Mouse (Mus musculus) layer of hippocampus, postnatal 14 days (tissue): Measurements from ENCODE around the gene Chrne. TPM values are rescaled to one million over a fixed set of nuclear protein-coding genes. Genes with fewer than 3 reads are reported as not detected.

Experiments
- DNase-seq, 2 experiments: peaks; one replicate each; pipeline ENCODE4 v3.0.0; 2021 to 2022; ENCODE audit warnings: low spot score in 2 of 2, mixed read lengths in 1 of 2
- long read RNA-seq, 2 experiments: library from polyadenylated mRNA; stranded (forward); transcript quantifications; one replicate each; pipeline ENCODE4 v2.0.0; 2021
- total RNA-seq, 2 experiments: library from RNA; stranded (reverse); gene quantifications; 2 replicates each; pipeline ENCODE4 v1.2.3; 2021

Chrne gene
- under 1 TPM; 0.32 to 0.57 TPM for total RNA-seq
- long read RNA-seq, experiment 1: 0 reads
- long read RNA-seq, experiment 2: 0 reads

DNA sequence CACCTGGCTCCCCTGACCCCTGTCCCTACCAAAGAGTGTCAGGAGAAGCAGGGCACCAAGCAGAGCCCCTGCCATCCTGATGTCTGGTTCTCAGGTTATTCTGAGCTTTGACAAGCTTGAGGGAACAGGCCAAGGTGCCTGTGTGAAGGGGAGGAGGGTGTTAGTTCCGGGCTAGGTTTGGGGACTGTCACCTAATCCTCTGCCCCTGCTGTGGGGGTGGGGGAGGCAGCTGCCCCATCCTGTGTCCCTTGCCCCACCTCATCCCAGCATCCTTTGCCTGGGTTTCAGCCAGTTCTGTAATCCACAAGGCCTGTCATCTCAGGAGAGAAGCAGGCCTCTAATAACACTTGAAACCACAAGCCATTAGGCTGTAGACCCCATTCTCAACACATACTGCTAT is at the start of gene Chrne:
Gene Chrne, minus strand, starts transcription at position 116 of the 400 bp plus-strand sequence.
- no peak for DNase-seq

DNA sequence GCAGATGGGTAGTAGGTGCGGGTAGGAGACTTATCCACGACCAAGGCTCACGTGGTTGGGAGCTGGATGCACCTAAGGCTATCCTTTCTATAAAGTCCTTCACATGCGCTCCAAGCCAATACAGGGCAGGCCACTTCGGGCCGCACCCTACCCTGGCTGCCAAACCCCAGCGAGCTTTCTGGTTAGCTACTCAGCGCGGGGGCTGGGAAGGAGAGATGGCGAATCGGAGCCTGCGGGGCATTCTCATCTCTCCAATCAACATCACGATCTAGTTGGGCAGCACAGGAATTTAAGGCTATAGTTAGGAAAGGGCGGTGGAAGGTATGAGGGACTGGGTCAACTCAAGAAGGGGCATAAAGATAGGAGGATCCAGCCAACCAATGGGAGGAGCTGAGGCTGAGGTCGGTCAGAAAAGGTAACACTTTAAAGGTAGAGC is 49.3 kb upstream of the Chrne start:
- DNase-seq: peak in 1 of 2 experiments; percentile 81

GRCm38 (mm10) chr11:70667271-70668150 is 48.5 kb upstream of the Chrne start:
- DNase-seq: no peak

DNA sequence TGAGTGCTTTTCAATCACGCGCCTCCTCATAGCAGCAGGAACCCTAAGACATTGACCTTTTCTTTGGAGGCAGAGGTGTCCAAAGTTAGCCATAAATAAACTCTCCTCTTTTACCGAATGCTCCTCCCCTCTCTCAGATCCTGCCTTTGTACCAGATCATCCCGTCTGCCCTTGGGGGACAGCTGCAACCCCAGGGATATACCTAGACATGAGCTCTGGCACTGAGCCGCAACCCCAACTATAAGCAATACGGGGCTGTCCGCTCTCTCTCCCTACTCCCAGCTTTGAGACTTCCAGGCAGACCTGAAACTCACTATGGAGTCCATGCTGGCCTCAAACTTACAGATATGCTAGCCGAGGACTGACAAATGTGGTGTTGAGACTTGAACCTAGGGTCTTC is 47.7 kb upstream of the Chrne start:
- no peak for DNase-seq

- no peak for DNase-seq
Observed at GRCm38 (mm10) chr11:70664741-70665140, 45.7 kb upstream of the Chrne start.

DNA sequence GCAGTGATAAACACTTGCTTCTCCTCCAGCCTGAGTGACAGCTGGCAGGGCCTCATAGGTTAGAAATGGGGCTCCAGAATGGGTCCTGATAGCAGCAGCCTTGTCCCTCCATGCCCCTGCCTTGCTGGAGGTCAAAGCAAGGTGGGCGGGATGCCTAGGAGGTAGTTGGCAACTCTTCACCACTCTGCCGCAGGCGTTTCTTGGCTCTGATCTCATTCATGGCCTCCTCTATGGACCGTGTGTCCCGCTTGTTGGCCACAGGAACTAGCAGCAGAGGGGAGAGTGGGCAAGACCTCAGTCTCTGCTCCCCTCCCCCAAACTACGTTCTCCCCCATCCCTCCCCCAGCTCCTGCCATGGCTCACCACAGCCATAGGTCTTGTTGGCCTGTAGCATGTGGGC is 44.9 kb upstream of the Chrne start:
- DNase-seq: no peak

DNA sequence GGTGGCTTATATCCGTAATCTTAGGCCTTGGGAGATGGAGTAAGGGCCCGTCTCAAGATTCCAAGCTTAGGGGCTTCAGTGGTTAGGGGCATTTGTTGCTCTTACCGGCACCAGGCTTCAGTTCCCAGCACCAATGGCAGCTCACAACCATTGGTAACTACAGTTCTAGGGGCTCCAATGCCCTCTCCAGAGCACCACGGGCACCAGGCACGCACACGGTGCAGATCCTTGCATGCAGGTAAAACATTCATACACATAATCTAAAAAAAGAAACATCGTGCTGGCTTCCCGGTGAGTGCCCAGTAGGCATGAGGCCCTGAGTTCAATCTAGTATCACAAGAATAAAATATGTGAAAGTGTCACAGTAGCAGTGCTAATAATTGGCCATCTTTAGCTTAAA is 44.1 kb upstream of the Chrne start:
- no peak for DNase-seq

GRCm38 (mm10) chr11:70660571-70660970 is 41.6 kb upstream of the Chrne start:
- no peak for DNase-seq

- DNase-seq: no peak
Observed at GRCm38 (mm10) chr11:70658942-70659341, 39.9 kb upstream of the Chrne start.

- no peak for DNase-seq
Observed at GRCm38 (mm10) chr11:70658521-70658920, 39.5 kb upstream of the Chrne start.

GRCm38 (mm10) chr11:70657991-70658390 is 39.0 kb upstream of the Chrne start:
- no peak for DNase-seq

- DNase-seq: no peak
Observed at GRCm38 (mm10) chr11:70657573-70657972, 38.6 kb upstream of the Chrne start.

DNA sequence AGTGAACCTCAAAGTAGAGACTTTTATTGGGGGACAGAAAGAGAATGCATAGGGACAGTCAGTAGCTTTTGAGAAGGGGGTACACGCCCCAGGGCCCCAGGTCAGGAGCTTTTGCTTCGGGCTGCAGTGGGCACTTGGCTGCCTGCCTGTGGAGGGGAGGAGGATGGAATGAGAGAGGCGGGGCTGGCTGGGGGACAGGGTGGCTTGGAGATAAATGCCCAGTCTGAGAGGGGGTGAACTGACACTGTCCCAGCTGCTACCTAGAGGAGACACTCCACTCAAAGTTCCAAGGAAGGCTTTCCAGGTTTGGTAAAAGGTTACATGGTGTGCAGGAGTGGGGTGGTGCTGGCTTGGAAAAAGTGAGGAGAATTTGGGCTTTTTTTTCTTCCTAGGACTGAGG is 37.9 kb upstream of the Chrne start, which contains the start of gene Eno3:
Gene Eno3, plus strand, starts transcription at position 239 of the 400 bp plus-strand sequence.
- no peak for DNase-seq

DNA sequence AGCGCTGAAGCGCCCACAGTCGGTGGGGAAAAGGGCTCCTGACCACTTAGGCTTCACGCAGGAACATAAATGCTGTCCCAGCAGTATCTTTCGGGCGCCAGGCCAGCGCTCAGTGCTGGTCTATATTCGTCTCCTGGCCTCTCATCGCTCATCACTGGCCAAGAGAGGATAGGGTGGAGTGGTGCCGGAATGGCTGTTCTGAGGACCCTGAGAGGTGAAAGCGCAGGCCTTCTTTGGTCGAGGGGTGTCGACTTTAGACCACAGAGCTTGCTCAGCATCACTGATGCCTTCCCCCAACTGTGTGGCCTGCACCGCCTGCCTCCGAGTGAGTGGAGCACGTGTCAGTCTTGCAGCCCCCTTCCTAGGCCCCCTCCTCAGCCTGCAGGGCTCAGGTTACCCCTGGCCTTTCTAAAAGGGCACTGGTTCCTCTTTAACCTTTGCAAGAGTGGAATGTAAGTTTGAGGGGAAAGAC is 37.5 kb upstream of the Chrne start:
- DNase-seq: no peak

DNA sequence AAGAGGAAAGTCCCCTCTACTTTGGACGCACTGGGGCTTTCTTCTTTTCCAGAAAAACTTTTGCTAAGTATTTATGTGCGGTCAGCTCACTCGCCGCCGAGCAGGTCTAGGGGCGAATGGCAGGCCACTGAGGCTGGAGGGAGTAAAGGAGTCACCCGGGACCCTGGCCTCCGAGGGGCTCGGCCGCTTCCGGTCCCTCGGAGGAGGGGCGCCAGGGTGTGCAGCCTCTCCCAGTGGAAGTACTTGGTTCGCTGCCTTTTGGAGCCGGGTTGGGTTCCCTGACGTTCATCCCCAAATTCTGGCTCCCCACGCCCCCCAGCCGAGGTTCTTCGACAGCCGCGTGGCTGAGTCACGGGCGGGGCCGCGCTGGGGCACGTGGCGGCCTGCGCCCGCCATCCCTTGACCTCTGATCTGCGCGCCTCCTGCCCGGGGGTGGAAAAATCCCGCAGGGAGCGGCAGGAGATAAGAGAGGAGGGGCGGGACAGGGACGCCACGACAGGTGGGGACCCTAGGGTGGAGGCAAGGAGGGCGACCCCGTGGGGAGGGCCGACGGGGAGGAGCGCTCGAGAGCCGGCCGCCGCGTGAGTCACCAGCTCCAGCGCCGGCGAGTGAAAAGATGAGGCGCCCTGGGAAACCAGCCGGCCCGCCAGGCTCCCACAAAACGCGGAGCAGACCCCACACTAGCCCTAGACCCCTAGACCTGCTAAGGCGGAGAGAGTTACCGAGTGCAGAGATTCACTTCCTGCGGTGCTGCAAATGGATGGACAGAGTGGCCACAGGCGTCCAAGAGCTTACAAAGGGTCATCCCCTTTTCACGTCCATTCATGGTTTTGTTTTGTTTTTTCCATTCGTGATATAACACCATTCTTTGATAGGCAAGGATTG is 36.8 kb upstream of the Chrne start:
- no peak for DNase-seq

- peak in 1 of 2 experiments; percentile 78 for DNase-seq
Observed at GRCm38 (mm10) chr11:70654923-70655570, 36.0 kb upstream of the Chrne start.

GRCm38 (mm10) chr11:70654198-70654922 is 35.3 kb upstream of the Chrne start, which contains the start of gene Pfn1:
Gene Pfn1, minus strand, starts transcription at chr11:70654644.
- DNase-seq: peak; percentile 62 to 73

DNA sequence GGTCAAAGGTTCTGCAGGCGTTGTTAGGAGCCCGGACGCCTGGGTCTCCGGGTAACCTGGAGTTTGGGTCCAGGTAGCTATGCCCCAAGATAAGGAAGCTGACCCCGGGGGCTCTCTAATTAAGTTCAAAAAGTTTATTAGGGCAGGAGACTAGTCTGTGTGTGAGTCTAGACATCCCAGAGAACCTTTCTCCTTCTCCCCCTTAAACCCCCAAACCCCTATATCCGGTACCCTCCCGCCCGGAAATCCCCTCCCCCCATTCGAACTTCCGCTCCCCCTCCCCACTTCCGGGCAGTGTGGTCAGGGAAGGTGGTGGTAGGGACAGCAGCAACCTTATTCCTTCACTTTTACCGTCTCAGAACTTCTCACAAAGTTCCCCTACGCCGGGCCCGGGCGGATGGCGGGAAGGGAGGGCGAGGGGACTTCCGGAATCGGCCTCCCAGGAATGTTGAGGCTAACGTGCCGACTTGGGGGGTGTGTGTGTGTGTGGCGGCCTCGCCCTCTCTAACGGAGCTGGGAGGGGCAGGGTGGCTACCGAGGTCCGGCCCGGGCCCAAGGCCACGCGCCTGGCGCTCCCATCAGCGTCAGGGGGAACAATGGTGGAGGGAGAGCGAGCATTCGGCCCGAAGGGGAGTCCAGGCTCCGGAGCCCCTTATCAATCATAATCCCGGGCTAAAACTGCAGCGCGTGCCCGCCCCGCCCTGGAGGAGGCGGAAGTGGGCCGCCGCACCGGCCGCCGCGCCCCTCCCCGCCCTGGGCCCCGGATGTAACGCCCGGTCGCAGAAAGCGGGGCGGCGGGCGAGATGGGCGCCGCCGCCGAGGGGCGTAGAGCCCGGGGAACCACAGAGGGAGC is 34.6 kb upstream of the Chrne start:
- DNase-seq: peak in 1 of 2 experiments; percentile 46

- no peak for DNase-seq
Observed at GRCm38 (mm10) chr11:70652884-70653344, 33.9 kb upstream of the Chrne start.
